Mouse (Mus musculus): ENCODE measurements at regions not wholly inside any gene's neighbourhood (a gene's known extent, or its start where the extent isn't known, plus 50 kb on each side); places are given as distances from the start of the nearest gene placed in this dataset.

GRCm38 (mm10) chr12:71773891-71774290, 57.0 kb upstream of the Daam1 start:
- peaks cover 12% of the 10 kb centered on the region for H3K4me1 ChIP-seq
- WGBS: 86% methylated on average over 9 of the region's 9 CpGs
- no peak for ATAC-seq (ENCODE audit: insufficient number of reproducible peaks, insufficient read depth, low FRiP score, low TSS enrichment, low read depth)
- no peak overlapping the region for H3K4me2 ChIP-seq
- no peaks in the 10 kb centered on the region for H3K36me3 ChIP-seq
- H3K4me3 ChIP-seq: no peak overlapping the region
- H3K27ac ChIP-seq: no peak overlapping the region
- H3K9me3 ChIP-seq: no peaks in the 10 kb centered on the region
- H3K9ac ChIP-seq: no peak overlapping the region
- H3K27me3 ChIP-seq: no peaks in the 10 kb centered on the region

GRCm38 (mm10) chr12:71775126-71775525, 55.8 kb upstream of the Daam1 start:
- H3K27me3 ChIP-seq: no peaks in the 10 kb centered on the region
- H3K4me3 ChIP-seq: no peak overlapping the region
- no peak overlapping the region for H3K4me2 ChIP-seq
- 77% methylated on average over 12 of the region's 12 CpGs for WGBS
- peaks cover 8% of the 10 kb centered on the region; the same call in 1 of the 2 replicates for H3K4me1 ChIP-seq
- no peak overlapping the region for H3K9ac ChIP-seq
- H3K27ac ChIP-seq: no peak overlapping the region
- no peaks in the 10 kb centered on the region for H3K9me3 ChIP-seq
- no peak for ATAC-seq (ENCODE audit: insufficient number of reproducible peaks, insufficient read depth, low FRiP score, low TSS enrichment, low read depth)
- no peaks in the 10 kb centered on the region for H3K36me3 ChIP-seq

GRCm38 (mm10) chr12:71778137-71778536, 52.7 kb upstream of the Daam1 start:
- Histone ChIP-seq H3K4me1 (peaks cover 12% of the 10 kb centered on the region; the same call in 1 of the 2 replicates), H3K27ac (no peak overlapping the region), H3K36me3 (no peaks in the 10 kb centered on the region), H3K4me2 (peak overlapping the region; percentile 49), H3K9ac (no peak overlapping the region), H3K9me3 (no peaks in the 10 kb centered on the region), H3K27me3 (no peaks in the 10 kb centered on the region), H3K4me3 (peak overlapping the region; percentile 11; the same call in 1 of the 2 replicates)
- no peak for ATAC-seq (ENCODE audit: insufficient number of reproducible peaks, insufficient read depth, low FRiP score, low TSS enrichment, low read depth)
- 28% methylated on average over 14 of the region's 14 CpGs for WGBS

- no peak overlapping the region for H3K4me2 ChIP-seq
- H3K4me1 ChIP-seq: peaks cover 12% of the 10 kb centered on the region; the same call in 1 of the 2 replicates
- no peaks in the 10 kb centered on the region for H3K27me3 ChIP-seq
- 75% methylated on average over 3 of the region's 3 CpGs for WGBS
- H3K9me3 ChIP-seq: no peaks in the 10 kb centered on the region
- no peak overlapping the region for H3K4me3 ChIP-seq
- H3K27ac ChIP-seq: no peak overlapping the region
- ATAC-seq (ENCODE audit: insufficient number of reproducible peaks, insufficient read depth, low FRiP score, low TSS enrichment, low read depth): no peak
- no peaks in the 10 kb centered on the region for H3K36me3 ChIP-seq
- H3K9ac ChIP-seq: no peak overlapping the region
Observed at GRCm38 (mm10) chr12:71778948-71779347, 51.9 kb upstream of the Daam1 start.

- no peak overlapping the region for H3K9ac ChIP-seq
- no peak overlapping the region for H3K4me3 ChIP-seq
- peaks cover 12% of the 10 kb centered on the region; the same call in 1 of the 2 replicates for H3K4me1 ChIP-seq
- no peaks in the 10 kb centered on the region for H3K27me3 ChIP-seq
- no peak for ATAC-seq (ENCODE audit: insufficient number of reproducible peaks, insufficient read depth, low FRiP score, low TSS enrichment, low read depth)
- H3K27ac ChIP-seq: no peak overlapping the region
- no peaks in the 10 kb centered on the region for H3K9me3 ChIP-seq
- no peak overlapping the region for H3K4me2 ChIP-seq
- no peaks in the 10 kb centered on the region for H3K36me3 ChIP-seq
- 56% methylated on average over 6 of the region's 6 CpGs for WGBS
Observed at GRCm38 (mm10) chr12:71779418-71779817, 51.5 kb upstream of the Daam1 start.

All from embryonic facial prominence, embryonic 13.5 days (tissue).